Mouse (Mus musculus) G1E (cell line): ENCODE data around the gene Tex37. TPM values are rescaled to one million over a fixed set of nuclear protein-coding genes. Genes with fewer than 3 reads are reported as not detected.

ENCODE experiments used
- ATAC-seq: 2 replicates; pipeline ENCODE4 v1.8.0; 2016; ENCODE audit warnings: mild to moderate bottlenecking; ENCODE audit not compliant: insufficient number of reproducible peaks, poor library complexity, low FRiP score, severe bottlenecking; ENCODE audit errors: extremely low read depth
- DNase-seq: peaks from one replicate; pipeline ENCODE4 v3.0.0; 2012; ENCODE audit warnings: low spot score
- H3K27me3 ChIP-seq: 2 replicates; pipeline ENCODE4 v1.6.1; 2012; ENCODE audit warnings: mild to moderate bottlenecking, low read length, inconsistent platforms; ENCODE audit not compliant: insufficient read depth
- H3K36me3 ChIP-seq: replicated peaks from 2 replicates; pipeline ENCODE3; 2012; ENCODE audit warnings: mild to moderate bottlenecking, inconsistent platforms
- H3K4me1 ChIP-seq: 2 replicates; pipeline ENCODE4 v1.6.1; 2012; ENCODE audit warnings: low read depth, low read length, inconsistent platforms, mixed read lengths; ENCODE audit not compliant: insufficient read depth
- H3K4me3 ChIP-seq: 2 replicates; pipeline ENCODE4 v1.5.1; 2012; ENCODE audit warnings: low read depth, mild to moderate bottlenecking, inconsistent platforms, low read length, moderate library complexity, mixed read lengths
- H3K9me3 ChIP-seq: replicated peaks from 2 replicates; pipeline ENCODE4 v1.6.1; 2012; ENCODE audit warnings: inconsistent platforms
- CTCF ChIP-seq: IDR thresholded peaks from 2 replicates; pipeline ENCODE4 v1.5.1; 2012; ENCODE audit warnings: low read depth, low read length, inconsistent platforms, mixed read lengths
- GATA1 ChIP-seq: IDR thresholded peaks from 2 replicates; pipeline ENCODE4 v1.6.1; 2012; ENCODE audit warnings: borderline replicate concordance, low read length, inconsistent platforms, mixed read lengths
- GATA2 ChIP-seq: IDR thresholded peaks from 2 replicates; pipeline ENCODE4 v1.6.1; 2012; ENCODE audit warnings: low read depth, low read length, inconsistent platforms, borderline replicate concordance
- POLR2AphosphoS5 ChIP-seq: IDR thresholded peaks from 2 replicates; pipeline ENCODE4 v1.6.1; 2012; ENCODE audit warnings: low read depth, low read length, inconsistent platforms; ENCODE audit not compliant: insufficient replicate concordance
- TAL1 ChIP-seq: conservative IDR thresholded peaks from 2 replicates; pipeline ENCODE4 v1.6.1; 2012; ENCODE audit warnings: low read depth, low read length, inconsistent platforms, mixed read lengths
- polyA plus RNA-seq: library from polyadenylated mRNA; stranded (reverse); fragments of >175 nt; gene quantifications from 2 replicates; pipeline ENCODE4 v1.2.3, GENCODE M21; 2012
- total RNA-seq, 2 experiments: library from RNA; stranded (forward) in 1 of 2; stranded (reverse) in 1 of 2; fragments of 200-1000 nt in 1 of 2; fragments of >200 nt in 1 of 2; fragmentation: Nextera tagmentation in 1 of 2; gene quantifications; 2 replicates each; pipeline ENCODE4 v1.2.3; 2014 to 2017

Tex37 gene
- total and polyA plus RNA-seq, 3 experiments: 0.22 TPM; not detected in 2

DNA sequence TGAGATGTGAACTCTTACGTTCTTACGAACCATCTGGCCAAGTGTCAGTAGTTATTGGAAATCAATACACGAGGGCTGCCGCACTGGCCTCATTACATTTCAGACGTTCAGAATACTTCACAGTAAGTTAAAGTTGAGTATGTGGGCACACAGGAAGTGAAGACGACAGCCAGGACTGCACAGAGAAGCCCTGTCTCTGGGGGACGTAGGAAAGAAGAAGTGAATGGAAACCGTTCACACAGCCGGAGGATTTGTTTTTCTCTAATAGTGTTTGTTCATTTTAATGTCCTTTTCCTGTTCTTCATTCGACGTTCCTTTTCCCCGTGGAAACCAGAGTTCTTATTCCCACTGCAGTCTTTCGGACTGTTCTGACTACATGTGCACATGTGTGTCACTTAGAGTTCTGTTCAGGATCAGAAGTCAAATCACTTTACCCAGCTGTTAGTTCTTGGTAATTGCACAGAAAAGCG lies 47.2 kb downstream of the Tex37 start:
- DNase-seq (no peak), ATAC-seq (no peak)
- Histone ChIP-seq H3K4me3 (no peak overlapping the region), H3K27me3 (no peaks in the 10 kb centered on the region), H3K9me3 (no peaks in the 10 kb centered on the region), H3K4me1 (no peaks in the 10 kb centered on the region), H3K36me3 (peaks cover 17% of the 10 kb centered on the region)
- no peak for TF ChIP-seq GATA2
- TF ChIP-seq POLR2AphosphoS5: no peak
- TF ChIP-seq CTCF: no peak
- no peak for TF ChIP-seq TAL1
- no peak for TF ChIP-seq GATA1

- H3K9me3 ChIP-seq: no peaks in the 10 kb centered on the region
- H3K4me1 ChIP-seq: no peaks in the 10 kb centered on the region
- no peak for ATAC-seq
- H3K27me3 ChIP-seq: no peaks in the 10 kb centered on the region
- TF ChIP-seq CTCF: no peak
- no peak for TF ChIP-seq GATA2
- TF ChIP-seq POLR2AphosphoS5: no peak
- no peak for TF ChIP-seq GATA1
- no peak for TF ChIP-seq TAL1
- peaks cover 36% of the 10 kb centered on the region for H3K36me3 ChIP-seq
- DNase-seq: no peak
- H3K4me3 ChIP-seq: no peak overlapping the region
Measured at GRCm38 (mm10) chr6:70867297-70867696, 51.4 kb downstream of the Tex37 start.

- no peak for TF ChIP-seq POLR2AphosphoS5
- TF ChIP-seq CTCF: no peak
- TF ChIP-seq TAL1: no peak
- TF ChIP-seq GATA1: no peak
- TF ChIP-seq GATA2: no peak
- DNase-seq (no peak), ATAC-seq (no peak)
- no peaks in the 10 kb centered on the region for H3K27me3 ChIP-seq
- H3K4me1 ChIP-seq: no peaks in the 10 kb centered on the region
- no peaks in the 10 kb centered on the region for H3K9me3 ChIP-seq
- H3K4me3 ChIP-seq: no peak overlapping the region
- H3K36me3 ChIP-seq: peaks cover 37% of the 10 kb centered on the region
Measured at GRCm38 (mm10) chr6:70866761-70867160, 52.0 kb downstream of the Tex37 start.

DNA sequence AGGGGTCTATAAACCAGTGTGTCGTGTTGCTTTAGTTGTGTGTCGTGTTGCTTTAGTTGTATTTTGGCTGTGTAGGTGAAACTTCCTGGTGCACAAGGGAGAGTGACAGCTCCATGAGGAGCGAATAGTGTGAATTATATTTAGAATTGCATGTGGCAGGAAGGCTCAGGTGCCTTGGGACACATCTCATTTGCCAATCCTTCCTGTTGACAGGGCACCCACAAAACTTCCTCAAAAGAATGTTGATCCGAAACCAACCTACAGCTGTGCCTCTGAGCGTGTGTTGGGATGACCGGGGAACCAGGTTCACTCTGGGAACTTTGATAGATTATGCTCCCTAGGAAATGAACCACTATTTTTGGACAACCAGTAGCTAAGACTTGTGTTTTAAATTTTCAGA lies 54.4 kb downstream of the Tex37 start:
- H3K27me3 ChIP-seq: no peaks in the 10 kb centered on the region
- H3K4me1 ChIP-seq: no peaks in the 10 kb centered on the region
- TF ChIP-seq CTCF (no peak), GATA2 (no peak), POLR2AphosphoS5 (no peak), GATA1 (no peak), TAL1 (no peak)
- peaks cover 42% of the 10 kb centered on the region for H3K36me3 ChIP-seq
- DNase-seq (no peak), ATAC-seq (no peak)
- no peak overlapping the region for H3K4me3 ChIP-seq
- H3K9me3 ChIP-seq: no peaks in the 10 kb centered on the region

Other genes with a start within 250 kb of the Tex37 start
- 28.2 and 41.5 TPM in 2 replicates for gene Rpia, start 126.7 kb downstream of the Tex37 start, total RNA-seq (2014; fragmentation: Nextera tagmentation)
- 105 and 128 TPM in 2 replicates for gene Rpia, start 126.7 kb downstream of the Tex37 start, total RNA-seq (2017)
- gene Rpia, start 126.7 kb downstream of the Tex37 start, polyA plus RNA-seq: 18.5 and 25.8 TPM in 2 replicates
- gene Eif2ak3, start 74.4 kb downstream of the Tex37 start, total RNA-seq (2014; fragmentation: Nextera tagmentation): 15.4 and 22.2 TPM in 2 replicates
- 11.7 and 12.0 TPM in 2 replicates for gene Eif2ak3, start 74.4 kb downstream of the Tex37 start, total RNA-seq (2017)
- 1.8 and 1.9 TPM in 2 replicates for gene Eif2ak3, start 74.4 kb downstream of the Tex37 start, polyA plus RNA-seq
- gene Foxi3, start 37.6 kb upstream of the Tex37 start, total RNA-seq (2014; fragmentation: Nextera tagmentation): not detected in 2 replicates
- not detected in 2 replicates for gene Foxi3, start 37.6 kb upstream of the Tex37 start, total RNA-seq (2017)
- gene Foxi3, start 37.6 kb upstream of the Tex37 start, polyA plus RNA-seq: not detected in 2 replicates
- gene Thnsl2, start 225.5 kb upstream of the Tex37 start, total RNA-seq (2014; fragmentation: Nextera tagmentation): not detected in 2 replicates
- not detected in 2 replicates for gene Thnsl2, start 225.5 kb upstream of the Tex37 start, total RNA-seq (2017)
- gene Thnsl2, start 225.5 kb upstream of the Tex37 start, polyA plus RNA-seq: not detected in 2 replicates